Mouse (Mus musculus) CH12.LX (cell line): ENCODE data around the gene Akp3. TPM values are rescaled to one million over a fixed set of nuclear protein-coding genes. Genes with fewer than 3 reads are reported as not detected.

Experiments
- DNase-seq: peaks from one replicate; pipeline ENCODE4 v3.0.0-alpha.2; 2013; ENCODE audit errors: extremely low read depth
- H3K27ac ChIP-seq: 2 replicates; pipeline ENCODE4 v1.5.1; 2012; ENCODE audit warnings: low read depth, mild to moderate bottlenecking, control low read depth, moderate library complexity; ENCODE audit not compliant: insufficient read depth
- H3K27me3 ChIP-seq: replicated peaks from 2 replicates; pipeline ENCODE3; 2012; ENCODE audit warnings: inconsistent platforms
- H3K36me3 ChIP-seq, 2 experiments: replicated peaks in 1 of 2; 2 replicates each; pipeline versions ENCODE3 to v1.6.1; 2012; ENCODE audit warnings: inconsistent platforms in 1 of 2, low read length in 1 of 2, mild to moderate bottlenecking in 1 of 2, mixed read lengths in 1 of 2, moderate library complexity in 1 of 2; ENCODE audit not compliant: control insufficient read depth in 1 of 2, insufficient read depth in 1 of 2
- H3K4me1 ChIP-seq, 2 experiments: 2 replicates each; pipeline ENCODE4 v1.6.1; 2012; ENCODE audit warnings: inconsistent platforms in 1 of 2, moderate library complexity in 1 of 2; ENCODE audit not compliant: insufficient read depth in 2 of 2, control insufficient read depth in 1 of 2
- H3K4me2 ChIP-seq: 2 replicates; pipeline ENCODE4 v1.6.1; 2012; ENCODE audit warnings: low read depth, mild to moderate bottlenecking, control low read depth; ENCODE audit not compliant: poor library complexity, insufficient read depth, severe bottlenecking
- H3K4me3 ChIP-seq, 3 experiments: fragments of 150-350 bp in 1 of 3; sonication (generic) in 1 of 3; replicated peaks in 1 of 3; 2 replicates each; pipeline versions ENCODE3 to v1.5.1; 2011 to 2012; ENCODE audit warnings: low read depth in 2 of 3, low read length in 2 of 3, mild to moderate bottlenecking in 2 of 3, moderate library complexity in 2 of 3, control low read depth in 1 of 3, improper control_type of control experiment in 1 of 3, inconsistent platforms in 1 of 3, mixed read lengths in 1 of 3; ENCODE audit not compliant: poor library complexity in 1 of 3
- H3K79me2 ChIP-seq: replicated peaks from 2 replicates; pipeline ENCODE4 v1.6.1; 2012; ENCODE audit warnings: mild to moderate bottlenecking, moderate library complexity; ENCODE audit not compliant: control insufficient read depth, poor library complexity, insufficient read depth, severe bottlenecking; ENCODE audit errors: extremely low read depth
- H3K9ac ChIP-seq: 2 replicates; pipeline ENCODE4 v1.6.1; 2012; ENCODE audit warnings: low read depth, mild to moderate bottlenecking, control low read depth, moderate library complexity; ENCODE audit not compliant: insufficient read depth
- H3K9me3 ChIP-seq: replicated peaks from 2 replicates; pipeline ENCODE3; 2012; ENCODE audit warnings: low read length, inconsistent platforms, mixed read lengths
- CHD1 ChIP-seq: IDR thresholded peaks from 2 replicates; pipeline ENCODE4 v1.6.1; 2012; ENCODE audit warnings: low read depth, low read length, improper control_type of control experiment, inconsistent platforms
- CHD2 ChIP-seq: IDR thresholded peaks from 2 replicates; pipeline ENCODE4 v1.6.1; 2011; ENCODE audit warnings: low read length, improper control_type of control experiment
- ELF1 ChIP-seq: IDR thresholded peaks from 2 replicates; pipeline ENCODE4 v1.6.1; 2014; ENCODE audit warnings: low read depth, mild to moderate bottlenecking, inconsistent platforms, low read length, improper control_type of control experiment
- ETS1 ChIP-seq: conservative IDR thresholded peaks from 2 replicates; pipeline ENCODE4 v1.6.1; 2012; ENCODE audit warnings: low read depth, mild to moderate bottlenecking, inconsistent platforms, low read length, improper control_type of control experiment, moderate library complexity
- HCFC1 ChIP-seq: IDR thresholded peaks from 2 replicates; pipeline ENCODE4 v1.6.1; 2012; ENCODE audit warnings: low read depth, mild to moderate bottlenecking, inconsistent platforms, low read length, improper control_type of control experiment
- IRF4 ChIP-seq: IDR thresholded peaks from 2 replicates; pipeline ENCODE4 v1.6.1; 2014; ENCODE audit warnings: low read depth, mild to moderate bottlenecking, inconsistent platforms, low read length, improper control_type of control experiment
- JUN ChIP-seq: IDR thresholded peaks from 2 replicates; pipeline ENCODE4 v1.6.1; 2011; ENCODE audit warnings: low read depth, mild to moderate bottlenecking, low read length, improper control_type of control experiment, moderate library complexity; ENCODE audit not compliant: insufficient read depth
- JUND ChIP-seq: conservative IDR thresholded peaks from 2 replicates; pipeline ENCODE4 v1.6.1; 2011; ENCODE audit warnings: low read depth, low read length, improper control_type of control experiment
- MAX ChIP-seq: IDR thresholded peaks from 2 replicates; pipeline ENCODE4 v1.6.1; 2011; ENCODE audit warnings: low read length, improper control_type of control experiment
- MAZ ChIP-seq: IDR thresholded peaks from 2 replicates; pipeline ENCODE4 v1.6.1; 2012; ENCODE audit warnings: low read depth, mild to moderate bottlenecking, inconsistent platforms, low read length, improper control_type of control experiment, moderate library complexity
- MXI1 ChIP-seq: IDR thresholded peaks from 2 replicates; pipeline ENCODE4 v1.6.1; 2011; ENCODE audit warnings: mild to moderate bottlenecking, low read depth, low read length, improper control_type of control experiment
- NRF1 ChIP-seq: IDR thresholded peaks from 2 replicates; pipeline ENCODE4 v1.6.1; 2014; ENCODE audit warnings: low read depth, mild to moderate bottlenecking, inconsistent platforms, low read length, improper control_type of control experiment, moderate library complexity
- POLR2AphosphoS2 ChIP-seq: IDR thresholded peaks from 2 replicates; pipeline ENCODE4 v1.6.1; 2011; ENCODE audit warnings: low read depth, low read length, improper control_type of control experiment
- RAD21 ChIP-seq: IDR thresholded peaks from 2 replicates; pipeline ENCODE4 v1.6.1; 2011; ENCODE audit warnings: low read depth, mild to moderate bottlenecking, low read length, improper control_type of control experiment, moderate library complexity
- RCOR1 ChIP-seq: conservative IDR thresholded peaks from 2 replicates; pipeline ENCODE4 v1.6.1; 2012; ENCODE audit warnings: low read depth, mild to moderate bottlenecking, inconsistent platforms, low read length, improper control_type of control experiment
- TCF12 ChIP-seq: IDR thresholded peaks from 2 replicates; pipeline ENCODE4 v1.6.1; 2014; ENCODE audit warnings: low read depth, mild to moderate bottlenecking, inconsistent platforms, low read length, improper control_type of control experiment
- USF2 ChIP-seq: conservative IDR thresholded peaks from 2 replicates; pipeline ENCODE4 v1.6.1; 2011; ENCODE audit warnings: low read depth, low read length, improper control_type of control experiment
- ZC3H11A ChIP-seq: IDR thresholded peaks from 2 replicates; pipeline ENCODE4 v1.6.1; 2012; ENCODE audit warnings: low read depth, mild to moderate bottlenecking, inconsistent platforms, low read length, improper control_type of control experiment
- dilution Hi-C: fragments of 300-500 bp; cut with MboI; formaldehyde crosslinking; loops from 2 replicates; pipeline ENCODE4 v1.14.3; 2020; ENCODE audit warnings: low sequenced_read_pairs; ENCODE audit not compliant: extremely low pct_unique_long_range_greater_than_20kb, extremely low pct_ligation_motif_present
- in situ Hi-C: fragments of 300-500 bp; cut with MboI; formaldehyde crosslinking; loops from 3 replicates; pipeline ENCODE4 v1.14.3; 2019; ENCODE audit warnings: low sequenced_read_pairs, low pct_ligation_motif_present, low pct_unique_long_range_greater_than_20kb, mixed read lengths
- polyA plus RNA-seq: library from polyadenylated mRNA; unstranded; fragments of >175 nt; gene quantifications from 2 replicates; pipeline ENCODE4 v1.2.1, GENCODE M21; 2012; ENCODE audit warnings: low read depth; ENCODE audit not compliant: insufficient read length
- total RNA-seq, 2 experiments: library from RNA; depleted of rRNA; stranded (reverse); fragments of 300-350 nt in 1 of 2; fragments of >200 nt in 1 of 2; gene quantifications; 2 replicates each; pipeline ENCODE4 v1.2.3; 2012 to 2014

Akp3 gene
- total and polyA plus RNA-seq, 3 experiments, result not detected

GRCm38 (mm10) chr1:87156199-87156587 is 31.4 kb downstream of the Akp3 start, which contains the start of gene Ecel1:
Gene Ecel1, minus strand, starts transcription at chr1:87156521.
- in situ Hi-C loops (no loop called here), dilution Hi-C loops (no loop called here)
- Histone ChIP-seq H3K4me2 (no peak within 1 kb of the TSS), H3K27me3 (peaks cover 34% of the 10 kb centered on the region), H3K4me3 (no peak within 1 kb of the TSS), H3K79me2 (no peaks in the 10 kb centered on the region), H3K4me1 (no peaks in the 10 kb centered on the region), H3K9ac (no peak within 1 kb of the TSS), H3K36me3 (no peaks in the 10 kb centered on the region), H3K9me3 (peaks cover 19% of the 10 kb centered on the region), H3K27ac (no peak within 1 kb of the TSS)
- DNase-seq, result no peak
- TF ChIP-seq ETS1, result no peak
- no peak for TF ChIP-seq MAX

GRCm38 (mm10) chr1:87159396-87159795 is 34.6 kb downstream of the Akp3 start:
- no peak overlapping the region for H3K9ac ChIP-seq
- H3K9me3 ChIP-seq, result peaks cover 10% of the 10 kb centered on the region
- no peak overlapping the region for H3K27ac ChIP-seq
- dilution Hi-C loops (no loop called here), in situ Hi-C loops (no loop called here)
- H3K4me3 ChIP-seq, result no peak overlapping the region
- peaks cover 36% of the 10 kb centered on the region for H3K27me3 ChIP-seq
- H3K4me2 ChIP-seq, result no peak overlapping the region
- TF ChIP-seq JUND, result no peak
- TF ChIP-seq CHD2, result no peak
- TF ChIP-seq CHD1, result no peak
- TF ChIP-seq MAZ, result no peak
- no peak for TF ChIP-seq MAX
- TF ChIP-seq NRF1, result no peak
- no peak for TF ChIP-seq ELF1
- TF ChIP-seq IRF4, result no peak
- TF ChIP-seq MXI1, result no peak
- no peaks in the 10 kb centered on the region for H3K4me1 ChIP-seq
- no peaks in the 10 kb centered on the region for H3K79me2 ChIP-seq
- no peaks in the 10 kb centered on the region for H3K36me3 ChIP-seq
- no peak for DNase-seq

- TF ChIP-seq USF2, result no peak
- no peak for TF ChIP-seq RCOR1
- TF ChIP-seq TCF12, result no peak
- no peak for TF ChIP-seq CHD2
- no peak for TF ChIP-seq JUN
- no peak for TF ChIP-seq HCFC1
- no peak for TF ChIP-seq NRF1
- no peak for TF ChIP-seq RAD21
- TF ChIP-seq ZC3H11A, result no peak
- TF ChIP-seq POLR2AphosphoS2, result no peak
- no peaks in the 10 kb centered on the region for H3K79me2 ChIP-seq
- no peaks in the 10 kb centered on the region for H3K9me3 ChIP-seq
- H3K4me3 ChIP-seq, result no peak overlapping the region
- dilution Hi-C loops (no loop called here), in situ Hi-C loops (no loop called here)
- H3K27me3 ChIP-seq, result peaks cover 66% of the 10 kb centered on the region
- no peak overlapping the region for H3K4me2 ChIP-seq
- no peaks in the 10 kb centered on the region for H3K36me3 ChIP-seq
- H3K4me1 ChIP-seq, result no peaks in the 10 kb centered on the region
- no peak overlapping the region for H3K9ac ChIP-seq
- no peak overlapping the region for H3K27ac ChIP-seq
- no peak for DNase-seq
Measured at GRCm38 (mm10) chr1:87164164-87164795, 39.5 kb downstream of the Akp3 start.
